Mouse (Mus musculus) myocyte (in vitro differentiated cells): Measurements from ENCODE around the gene Tmx4. TPM values are rescaled to one million over a fixed set of nuclear protein-coding genes. Genes with fewer than 3 reads are reported as not detected.
A peak's percentile ranks its signal among the peaks of the same experiment; 100 is the strongest.
"Not testable (repeated sequence)": the region's sequence is repeated elsewhere in the genome, so short reads cannot be mapped to it uniquely, and the experiment has no call there.

Experiments
- H3K27me3 ChIP-seq: one replicate; pipeline ENCODE4 v1.6.1; 2011; ENCODE audit not compliant: control insufficient read depth, insufficient read depth, insufficient read length
- H3K36me3 ChIP-seq: one replicate; pipeline ENCODE4 v1.6.1; 2011; ENCODE audit not compliant: control insufficient read depth, insufficient read depth
- H3K4me2 ChIP-seq: one replicate; pipeline ENCODE4 v1.6.1; 2011; ENCODE audit warnings: low read depth, control low read depth
- H3K4me3 ChIP-seq: one replicate; pipeline ENCODE4 v1.5.1; 2011; ENCODE audit warnings: mild to moderate bottlenecking, control low read depth, moderate library complexity
- H3K79me2 ChIP-seq: one replicate; pipeline ENCODE4 v1.6.1; 2011; ENCODE audit not compliant: control insufficient read depth, insufficient read depth
- H3ac ChIP-seq: one replicate; pipeline ENCODE4 v1.6.1; 2011; ENCODE audit not compliant: control insufficient read depth, insufficient read length
- CEBPB ChIP-seq: IDR thresholded peaks from 2 replicates; pipeline ENCODE4 v1.6.1; 2011; ENCODE audit warnings: mild to moderate bottlenecking, moderate library complexity; ENCODE audit not compliant: poor library complexity, insufficient read depth, severe bottlenecking
- E2F4 ChIP-seq: IDR thresholded peaks from one replicate; pipeline ENCODE4 v1.6.1; 2011; ENCODE audit warnings: mild to moderate bottlenecking, control low read depth, moderate library complexity; ENCODE audit not compliant: insufficient read depth
- MAX ChIP-seq: IDR thresholded peaks from one replicate; pipeline ENCODE4 v1.6.1; 2011; ENCODE audit warnings: low read depth, mild to moderate bottlenecking, control low read depth
- MYOD1 ChIP-seq, 3 experiments: IDR thresholded peaks; one replicate each; pipeline ENCODE4 v1.6.1; 2011; ENCODE audit warnings: control low read depth in 2 of 3, low read depth in 2 of 3, mild to moderate bottlenecking in 2 of 3, moderate library complexity in 1 of 3; ENCODE audit not compliant: insufficient read length in 2 of 3, control insufficient read depth in 1 of 3
- MYOG ChIP-seq, 3 experiments: IDR thresholded peaks; one replicate each; pipeline ENCODE4 v1.6.1; 2011; ENCODE audit warnings: control low read depth in 2 of 3, low read depth in 2 of 3, mild to moderate bottlenecking in 2 of 3; ENCODE audit not compliant: insufficient read length in 2 of 3, control insufficient read depth in 1 of 3, insufficient read depth in 1 of 3
- POLR2A ChIP-seq: IDR thresholded peaks from one replicate; pipeline ENCODE4 v1.6.1; 2011; ENCODE audit warnings: low read depth, mild to moderate bottlenecking, control low read depth, moderate library complexity; ENCODE audit not compliant: insufficient read length
- POLR2AphosphoS2 ChIP-seq: IDR thresholded peaks from one replicate; pipeline ENCODE4 v1.6.1; 2011; ENCODE audit warnings: low read depth, control low read depth; ENCODE audit not compliant: insufficient read length
- REST ChIP-seq: IDR thresholded peaks from one replicate; pipeline ENCODE4 v1.6.1; 2011; ENCODE audit warnings: mild to moderate bottlenecking, control low read depth, moderate library complexity; ENCODE audit not compliant: insufficient read depth, insufficient read length
- SRF ChIP-seq: IDR thresholded peaks from one replicate; pipeline ENCODE4 v1.6.1; 2011; ENCODE audit warnings: low read depth; ENCODE audit not compliant: control insufficient read depth, insufficient read length
- TCF12 ChIP-seq: IDR thresholded peaks from one replicate; pipeline ENCODE4 v1.6.1; 2011; ENCODE audit warnings: mild to moderate bottlenecking, control low read depth; ENCODE audit not compliant: poor library complexity, insufficient read depth, severe bottlenecking
- TCF3 ChIP-seq: IDR thresholded peaks from one replicate; pipeline ENCODE4 v1.6.1; 2011; ENCODE audit warnings: low read depth, control low read depth; ENCODE audit not compliant: insufficient read length
- USF1 ChIP-seq: IDR thresholded peaks from one replicate; pipeline ENCODE4 v1.6.1; 2011; ENCODE audit warnings: low read depth, mild to moderate bottlenecking, control low read depth, moderate library complexity
- polyA plus RNA-seq: library from polyadenylated mRNA; unstranded; fragments of >200 nt; fragmentation: generic; extraction: Trizol; gene quantifications from one replicate; pipeline ENCODE4 v1.2.1, GENCODE M21; 2012; ENCODE audit warnings: missing spikeins

Gene Tmx4
- polyA plus RNA-seq, 1 experiment: 9.5 TPM

GRCm38 (mm10) chr2:134644301-134644912 is 462 bp upstream of the Tmx4 start:
- no peaks in the 10 kb centered on the region for H3K27me3 ChIP-seq
- H3ac ChIP-seq: peak overlapping the region; percentile 27
- peak overlapping the region; percentile 82 for H3K4me2 ChIP-seq
- peak overlapping the region; percentile 32 for H3K4me3 ChIP-seq
- peaks cover 20% of the 10 kb centered on the region for H3K79me2 ChIP-seq
- TF ChIP-seq POLR2A (no peak), MYOD1 (IDR thresholded peaks at IDR 0.05; ENCODE audit: control insufficient read depth in 1 of 3, insufficient read length in 2 of 3, low read depth in 2 of 3) (no peak), POLR2AphosphoS2 (no peak), USF1 (no peak), TCF12 (no peak), CEBPB (no peak), SRF (no peak), REST (no peak)
- peaks cover 4% of the 10 kb centered on the region for H3K36me3 ChIP-seq

- Histone ChIP-seq H3K4me2 (peak overlapping the region; percentile 70), H3K79me2 (peaks cover 20% of the 10 kb centered on the region), H3K4me3 (peak overlapping the region; percentile 32)
Measured at GRCm38 (mm10) chr2:134642377-134642776, 1.6 kb downstream of the Tmx4 start.

GRCm38 (mm10) chr2:134641372-134641771 is 2.6 kb downstream of the Tmx4 start:
- H3K4me3 ChIP-seq: no peak overlapping the region
- TF ChIP-seq USF1: no peak
- TF ChIP-seq MAX: no peak
- peaks cover 10% of the 10 kb centered on the region for H3K36me3 ChIP-seq
- no peaks in the 10 kb centered on the region for H3K27me3 ChIP-seq
- no peak overlapping the region for H3K4me2 ChIP-seq
- peaks cover 25% of the 10 kb centered on the region for H3K79me2 ChIP-seq
- H3ac ChIP-seq: no peak overlapping the region

More at GRCm38 (mm10) chr2:134642377-134642776, 1.6 kb downstream of the Tmx4 start:
- TF ChIP-seq POLR2A (no peak), USF1 (no peak), TCF12 (no peak), MAX (no peak), MYOG (IDR thresholded peaks at IDR 0.05; ENCODE audit: control insufficient read depth in 1 of 3, insufficient read depth in 1 of 3, insufficient read length in 2 of 3, low read depth in 2 of 3) (no peak), E2F4 (no peak), SRF (no peak), TCF3 (no peak), REST (no peak), POLR2AphosphoS2 (no peak)
- Histone ChIP-seq H3K36me3 (peaks cover 10% of the 10 kb centered on the region), H3ac (no peak overlapping the region), H3K27me3 (no peaks in the 10 kb centered on the region)

GRCm38 (mm10) chr2:134640398-134640797 is 3.5 kb downstream of the Tmx4 start:
- no peak overlapping the region for H3ac ChIP-seq
- H3K79me2 ChIP-seq: peaks cover 25% of the 10 kb centered on the region
- H3K4me2 ChIP-seq: no peak overlapping the region
- H3K36me3 ChIP-seq: peaks cover 15% of the 10 kb centered on the region
- no peak for TF ChIP-seq MAX
- no peak for TF ChIP-seq E2F4
- no peak for TF ChIP-seq REST
- no peak for TF ChIP-seq USF1
- TF ChIP-seq TCF12: no peak
- no peak for TF ChIP-seq SRF
- no peak for TF ChIP-seq MYOD1 (IDR thresholded peaks at IDR 0.05; ENCODE audit: control insufficient read depth in 1 of 3, insufficient read length in 2 of 3, low read depth in 2 of 3)
- TF ChIP-seq CEBPB: no peak
- TF ChIP-seq POLR2A: no peak
- no peak for TF ChIP-seq MYOG (IDR thresholded peaks at IDR 0.05; ENCODE audit: control insufficient read depth in 1 of 3, insufficient read depth in 1 of 3, insufficient read length in 2 of 3, low read depth in 2 of 3)
- TF ChIP-seq TCF3: no peak
- TF ChIP-seq POLR2AphosphoS2: no peak
- H3K4me3 ChIP-seq: no peak overlapping the region
- no peaks in the 10 kb centered on the region for H3K27me3 ChIP-seq

- peaks cover 10% of the 10 kb centered on the region for H3K79me2 ChIP-seq
- H3K4me3 ChIP-seq, H3K4me2 ChIP-seq, H3K27me3 ChIP-seq, H3K36me3 ChIP-seq, H3ac ChIP-seq: not testable (repeated sequence)
Measured at GRCm38 (mm10) chr2:134628541-134628940, 15.4 kb downstream of the Tmx4 start.
